Mouse (Mus musculus) heart, postnatal 10 days (tissue): ENCODE data around the gene Pitpnm2. TPM values are rescaled to one million over a fixed set of nuclear protein-coding genes. Genes with fewer than 3 reads are reported as not detected.

Experiments used
- DNase-seq, 2 experiments: peaks; one replicate each; pipeline ENCODE4 v3.0.0; 2021
- intact Hi-C: fragments of 180-260 bp; cut with DNase I; formaldehyde crosslinking; loops from one replicate; pipeline ENCODE4 v1.15.1; 2025
- total RNA-seq, 2 experiments: library from RNA; stranded (reverse); gene quantifications; 2 replicates each; pipeline ENCODE4 v1.2.3; 2021

Gene Pitpnm2
- total RNA-seq, result 10 to 100 TPM; 54.2 to 58.3 TPM

DNA sequence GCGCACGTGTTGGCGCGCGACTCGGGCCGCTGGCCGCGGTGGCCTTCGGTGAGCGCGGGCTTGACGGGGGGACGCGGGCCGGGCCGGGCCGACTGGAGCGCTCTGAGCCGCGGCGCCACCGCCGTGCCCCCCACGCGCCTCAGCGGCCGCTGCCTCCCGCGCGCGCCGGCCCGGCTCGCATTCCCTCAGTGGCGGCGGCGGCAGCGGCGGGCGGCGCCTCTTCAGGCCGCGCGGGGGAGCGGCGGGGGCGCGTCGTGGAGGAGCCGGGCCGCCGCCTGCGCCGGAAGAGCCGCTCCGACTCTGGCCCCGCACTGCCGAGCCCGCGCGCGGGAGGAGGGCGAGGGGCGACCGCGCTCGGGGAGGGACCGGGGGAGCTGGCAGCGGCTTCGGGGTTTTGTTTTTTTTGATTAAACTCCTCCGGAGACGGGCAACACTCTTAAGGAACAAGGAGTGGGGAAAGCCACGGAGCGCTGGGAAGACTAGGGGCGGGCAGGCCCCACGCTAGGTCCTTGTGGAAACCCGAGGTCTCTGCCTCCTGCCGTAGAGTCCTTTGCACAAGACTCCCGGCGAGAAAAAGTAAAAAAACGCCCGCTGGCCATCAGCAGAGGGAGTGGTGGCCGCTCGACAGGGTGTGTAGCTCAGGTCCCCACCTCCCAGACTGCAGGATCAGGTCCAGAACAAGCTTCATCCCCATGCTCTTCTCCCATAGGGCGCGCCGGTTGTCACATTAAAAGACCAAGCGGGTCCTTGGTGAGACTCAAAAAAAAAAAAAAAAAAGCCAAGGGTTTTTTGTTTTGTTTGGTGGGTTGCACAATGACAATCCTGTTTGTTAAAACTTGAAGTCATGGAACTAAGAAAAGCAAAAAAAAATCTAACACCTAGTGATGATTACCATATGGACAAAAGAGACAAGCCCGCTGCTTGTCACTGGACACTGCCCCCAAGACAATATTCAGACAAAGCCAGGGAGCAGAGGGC is at the start of gene Pitpnm2:
Pitpnm2 (minus strand) TSS at position 147 of the 978 bp plus-strand sequence.
- peak; percentile 62 to 72 for DNase-seq
- intact Hi-C loops, result loop anchor here (2.0 kb wide), 2 partner anchors 35 to 87 kb away; no protein-coding TSS in a partner anchor

- peak in 1 of 2 experiments; percentile 37 for DNase-seq
- intact Hi-C loops, result loop anchor here (2.0 kb wide), 1 partner anchor 27 kb away; the partner anchor contains the start of gene Mphosph9
Observed at GRCm38 (mm10) chr5:124299307-124299706, 49.7 kb upstream of the Pitpnm2 start.

- no peak for DNase-seq
- intact Hi-C loops, result no loop called here
Observed at GRCm38 (mm10) chr5:124296475-124296874, 46.9 kb upstream of the Pitpnm2 start.

DNA sequence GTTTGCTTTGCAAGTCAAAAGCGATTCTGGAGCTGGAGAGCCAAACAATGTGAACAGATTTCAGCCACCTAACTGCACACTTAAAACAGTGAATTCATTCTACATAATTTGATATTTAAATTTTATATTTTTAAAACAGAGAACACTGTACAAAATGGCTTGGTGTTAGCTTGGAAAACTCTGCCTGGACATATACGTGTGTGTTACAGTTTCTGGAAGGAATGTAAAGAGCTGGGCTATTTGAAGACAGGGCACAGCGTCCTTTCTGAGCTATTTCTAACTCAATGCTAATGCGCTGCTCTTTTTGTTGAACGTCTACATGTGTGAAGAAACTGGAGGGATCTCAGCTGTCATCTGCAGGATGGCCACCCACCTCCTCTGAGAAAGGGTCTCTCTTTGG is 44.4 kb upstream of the Pitpnm2 start:
- intact Hi-C loops, result no loop called here
- DNase-seq, result no peak

GRCm38 (mm10) chr5:124290216-124290615 is 40.7 kb upstream of the Pitpnm2 start:
- no peak for DNase-seq
- intact Hi-C loops, result no loop called here

GRCm38 (mm10) chr5:124287616-124288247 is 38.2 kb upstream of the Pitpnm2 start:
- intact Hi-C loops, result no loop called here
- no peak for DNase-seq

DNA sequence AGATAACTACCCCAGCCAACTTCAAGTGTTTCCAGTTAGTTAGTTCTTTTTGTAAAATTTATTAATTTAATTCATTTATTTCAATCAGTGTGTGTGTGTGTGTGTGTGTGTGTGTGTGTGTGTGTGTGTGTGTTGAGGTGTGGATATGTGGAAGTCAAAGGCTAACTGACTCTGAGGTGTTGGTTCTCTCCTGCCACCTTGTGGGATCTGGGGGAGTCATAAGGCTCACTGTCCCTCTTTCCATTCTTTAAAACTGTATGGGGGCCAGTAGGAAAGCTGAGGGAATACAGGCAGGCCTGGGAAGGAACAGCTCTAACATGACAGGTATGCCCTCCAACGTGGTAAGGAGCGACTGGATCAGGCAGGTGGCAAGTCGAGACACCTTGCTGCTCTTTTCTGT is 34.8 kb upstream of the Pitpnm2 start:
- intact Hi-C loops, result loop anchor here (1.0 kb wide), 1 partner anchor 122 kb away; no protein-coding TSS in a partner anchor
- DNase-seq, result peak; percentile 43 to 57

GRCm38 (mm10) chr5:124282854-124283253 is 33.3 kb upstream of the Pitpnm2 start:
- DNase-seq, result no peak
- intact Hi-C loops, result no loop called here

DNA sequence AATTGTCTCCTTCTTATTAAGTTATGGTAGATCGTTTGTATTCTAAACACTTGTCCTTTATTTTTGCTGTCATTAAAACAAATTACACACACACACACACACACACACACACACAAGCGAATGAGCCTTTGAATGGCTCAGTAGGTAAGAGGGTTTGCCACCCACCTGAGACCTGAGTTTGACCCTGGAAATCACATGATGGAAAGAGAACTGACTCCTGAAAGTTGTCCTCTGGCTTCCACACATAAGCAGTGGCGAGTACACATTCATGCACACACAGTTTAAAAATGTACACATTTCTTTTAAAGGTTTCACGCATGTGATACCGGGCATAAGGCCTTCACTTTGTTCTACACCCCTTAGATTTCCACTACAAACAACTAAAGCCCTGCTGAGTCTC is 20.7 kb upstream of the Pitpnm2 start:
- intact Hi-C loops, result no loop called here
- no peak for DNase-seq

DNA sequence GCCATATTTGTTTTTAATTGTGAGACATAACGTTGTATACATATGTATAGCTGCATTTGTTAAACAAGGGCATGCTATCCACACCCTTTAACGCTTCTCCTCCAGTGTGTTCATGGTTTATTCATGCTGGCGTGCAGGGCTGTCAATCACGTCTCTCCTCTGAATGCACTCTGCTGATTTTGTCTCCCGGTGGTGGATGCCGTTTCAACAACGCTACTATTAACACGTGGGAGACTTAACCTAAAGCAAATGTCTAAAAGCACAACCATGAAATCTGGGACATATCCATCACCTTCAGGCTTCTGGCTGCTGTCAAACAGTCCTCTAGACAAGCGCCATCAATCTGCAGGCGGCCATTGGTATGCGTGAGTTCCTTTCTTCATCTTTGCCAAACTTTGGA is 20.1 kb upstream of the Pitpnm2 start:
- intact Hi-C loops, result no loop called here
- DNase-seq, result no peak

DNA sequence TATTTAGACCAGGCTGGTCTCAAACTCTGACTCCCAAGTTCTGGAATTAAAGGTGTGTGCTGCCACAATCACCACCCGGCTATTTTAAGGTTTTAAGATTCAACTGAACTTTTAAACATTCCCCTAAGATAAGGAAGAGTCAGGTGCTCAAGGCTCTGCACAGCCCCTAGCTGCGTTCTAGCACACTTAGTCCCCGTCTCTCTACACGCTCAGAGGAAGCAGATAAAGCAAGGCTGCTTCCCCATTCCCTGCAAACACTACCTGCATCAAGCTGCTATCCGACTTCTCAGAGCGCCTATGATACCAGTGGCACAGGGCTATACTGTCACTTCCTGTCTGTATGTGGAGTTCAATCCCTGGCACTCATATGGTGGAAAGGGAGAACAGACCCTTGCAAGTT is 18.1 kb upstream of the Pitpnm2 start:
- DNase-seq, result no peak
- intact Hi-C loops, result no loop called here

- peak in 1 of 2 experiments; percentile 34 for DNase-seq
- intact Hi-C loops, result no loop called here
Observed at GRCm38 (mm10) chr5:124266821-124267220, 17.3 kb upstream of the Pitpnm2 start.

- intact Hi-C loops, result no loop called here
- no peak for DNase-seq
Observed at GRCm38 (mm10) chr5:124263246-124263645, 13.7 kb upstream of the Pitpnm2 start.

GRCm38 (mm10) chr5:124262090-124262489 is 12.5 kb upstream of the Pitpnm2 start:
- DNase-seq, result no peak
- intact Hi-C loops, result no loop called here

- no peak for DNase-seq
- intact Hi-C loops, result loop anchor here (2.0 kb wide), 1 partner anchor 96 kb away; no protein-coding TSS in a partner anchor
Observed at GRCm38 (mm10) chr5:124259133-124259532, 9.6 kb upstream of the Pitpnm2 start.

DNA sequence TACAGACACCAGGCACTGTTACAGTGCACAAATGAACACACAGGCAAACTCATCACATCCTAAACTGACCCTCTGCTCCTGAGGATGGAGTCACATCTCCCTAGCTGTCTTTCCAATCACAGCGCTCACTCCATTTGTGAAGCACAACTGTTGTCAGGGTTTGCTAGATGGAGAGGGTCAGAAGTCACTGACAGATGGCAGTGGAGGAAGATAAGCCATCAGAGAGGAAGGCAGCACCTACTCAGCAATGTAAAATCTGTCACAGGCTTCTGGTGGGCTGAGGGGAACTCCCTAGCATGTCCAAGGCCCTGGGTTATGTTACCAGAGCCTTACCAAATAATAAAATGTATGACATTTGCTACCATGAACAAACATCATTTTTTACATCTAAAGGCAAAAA is 8.5 kb upstream of the Pitpnm2 start:
- intact Hi-C loops, result loop anchor here (2.0 kb wide), 1 partner anchor 95 kb away; no protein-coding TSS in a partner anchor

DNA sequence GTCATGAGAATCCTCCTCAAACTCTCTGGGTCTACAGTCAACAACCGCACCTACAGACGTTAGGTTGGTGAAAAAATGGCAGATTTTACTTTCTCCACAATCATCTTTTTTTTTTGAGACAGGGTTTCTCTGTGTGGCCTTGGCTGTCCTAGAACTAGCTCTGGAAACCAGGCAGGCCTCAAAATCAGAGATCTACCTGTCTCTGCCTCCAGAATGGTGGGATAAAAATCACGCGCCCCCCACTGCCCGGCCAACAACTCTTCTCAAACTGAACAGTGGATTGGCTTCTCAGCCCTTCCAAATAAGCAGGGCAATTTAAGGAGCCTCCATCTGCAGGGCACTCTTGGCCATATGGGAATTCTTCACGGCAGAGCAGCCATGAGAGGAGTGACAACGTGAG is 5.6 kb upstream of the Pitpnm2 start:
- DNase-seq, result no peak
- intact Hi-C loops, result no loop called here

More for the DNA sequence above, 8.5 kb upstream of the Pitpnm2 start:
- DNase-seq, result no peak

DNA sequence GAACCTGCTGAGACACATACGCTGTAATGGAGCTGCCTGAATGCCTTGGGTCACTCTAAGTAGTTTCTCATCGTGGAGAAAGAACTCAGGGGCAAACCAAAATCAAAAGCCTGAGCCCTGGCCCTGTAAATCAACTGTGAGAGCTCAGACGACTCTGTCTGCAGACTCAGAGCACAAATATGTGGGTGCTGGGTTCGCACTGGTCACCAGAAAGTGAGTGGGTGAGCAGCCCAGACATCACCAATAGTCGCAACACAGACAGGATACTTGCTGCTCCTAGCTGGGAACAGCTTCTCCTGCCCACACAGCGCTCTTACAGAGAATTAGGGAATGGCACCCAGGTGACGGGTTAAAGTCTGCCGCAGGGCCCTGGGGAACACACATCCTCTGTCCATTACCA is 4.0 kb upstream of the Pitpnm2 start:
- no peak for DNase-seq
- intact Hi-C loops, result no loop called here

DNA sequence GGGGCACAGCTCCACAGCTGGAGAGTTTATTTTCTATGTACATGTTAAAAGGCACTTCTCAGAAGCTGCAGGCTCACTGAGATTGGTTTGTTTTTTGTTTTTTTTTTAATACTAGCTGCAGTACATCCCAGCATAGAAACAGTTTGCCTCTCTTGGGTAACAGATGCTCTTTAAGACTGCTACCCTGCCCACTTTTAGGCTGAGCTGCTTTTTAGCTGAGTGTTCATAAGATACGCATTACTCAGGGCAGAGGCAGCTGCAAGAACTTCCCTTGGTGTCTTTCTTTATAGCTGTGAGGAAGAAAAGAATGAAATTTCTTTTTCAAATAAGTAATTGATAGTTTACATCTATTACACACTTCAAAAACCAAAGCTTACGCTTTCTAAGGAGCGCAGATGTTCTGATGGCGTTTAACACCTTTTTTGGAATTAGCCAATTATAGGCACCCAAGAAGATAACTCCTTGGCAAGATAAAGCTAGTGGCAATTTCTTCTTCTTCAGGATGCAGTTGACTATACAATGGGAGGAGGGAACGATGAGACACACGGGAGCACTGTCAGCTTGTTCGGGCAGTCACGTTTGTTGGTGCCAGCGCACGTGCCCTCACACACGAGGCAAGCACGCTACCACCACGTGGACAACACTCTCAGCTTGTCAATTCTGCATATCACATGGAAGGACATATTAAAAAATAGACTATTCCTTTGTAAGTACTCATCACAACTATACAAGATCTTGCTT is 3.2 kb upstream of the Pitpnm2 start:
- no peak for DNase-seq
- intact Hi-C loops, result no loop called here

GRCm38 (mm10) chr5:124251070-124251469 is 1.5 kb upstream of the Pitpnm2 start:
- DNase-seq, result no peak
- intact Hi-C loops, result no loop called here
